Mouse (Mus musculus): ENCODE measurements at regions not wholly inside any gene's neighbourhood (a gene's known extent, or its start where the extent isn't known, plus 50 kb on each side); places are given as distances from the start of the nearest gene placed in this dataset.
A peak's percentile ranks its signal among the peaks of the same experiment; 100 is the strongest.

- H3K79me2 ChIP-seq (replicated peaks; ENCODE audit: control insufficient read depth, extremely low read depth, insufficient read depth, poor library complexity, severe bottlenecking), result no peaks in the 10 kb centered on the region
- no peak overlapping the region for H3K27ac ChIP-seq (ENCODE audit: insufficient read depth, low read depth)
- H3K4me2 ChIP-seq (ENCODE audit: insufficient read depth, low read depth, poor library complexity, severe bottlenecking), result no peak overlapping the region
- peaks cover 57% of the 10 kb centered on the region for H3K27me3 ChIP-seq (replicated peaks)
- in situ Hi-C loops (cut with MboI; ENCODE audit: low pct_ligation_motif_present, low pct_unique_long_range_greater_than_20kb, low sequenced_read_pairs), result loop anchor here (25.0 kb wide), 1 partner anchor 346 kb away; no protein-coding TSS in a partner anchor
- no peak for DNase-seq (ENCODE audit: extremely low read depth)
- no peak overlapping the region for H3K4me3 ChIP-seq (replicated peaks in 1 of 3; ENCODE audit: low read depth in 2 of 3, low read length in 2 of 3, poor library complexity in 1 of 3)
- TF ChIP-seq SMC3 (IDR thresholded peaks at IDR 0.05; ENCODE audit: low read depth, low read length), result no peak
- H3K4me1 ChIP-seq (ENCODE audit: control insufficient read depth in 1 of 2, insufficient read depth in 2 of 2), result no peaks in the 10 kb centered on the region
- H3K9me3 ChIP-seq (replicated peaks; ENCODE audit: low read length), result no peaks in the 10 kb centered on the region
- no peak overlapping the region for H3K9ac ChIP-seq (ENCODE audit: insufficient read depth, low read depth)
- dilution Hi-C loops (cut with MboI; ENCODE audit: extremely low pct_ligation_motif_present, extremely low pct_unique_long_range_greater_than_20kb, low sequenced_read_pairs), result no loop called here
- no peaks in the 10 kb centered on the region for H3K36me3 ChIP-seq (replicated peaks in 1 of 2; ENCODE audit: control insufficient read depth in 1 of 2, insufficient read depth in 1 of 2, low read length in 1 of 2)
Observed at GRCm38 (mm10) chr8:95966430-95966829, 78.1 kb upstream of the Got2 start.

- dilution Hi-C loops (cut with MboI; ENCODE audit: extremely low pct_ligation_motif_present, extremely low pct_unique_long_range_greater_than_20kb, low sequenced_read_pairs), result no loop called here
- Histone ChIP-seq H3K9ac (ENCODE audit: insufficient read depth, low read depth) (no peak overlapping the region), H3K4me3 (replicated peaks in 1 of 3; ENCODE audit: low read depth in 2 of 3, low read length in 2 of 3, poor library complexity in 1 of 3) (no peak overlapping the region), H3K4me1 (ENCODE audit: control insufficient read depth in 1 of 2, insufficient read depth in 2 of 2) (no peaks in the 10 kb centered on the region; a peak in 1 of 4 replicates), H3K36me3 (replicated peaks in 1 of 2; ENCODE audit: control insufficient read depth in 1 of 2, insufficient read depth in 1 of 2, low read length in 1 of 2) (no peaks in the 10 kb centered on the region), H3K27ac (ENCODE audit: insufficient read depth, low read depth) (no peak overlapping the region), H3K27me3 (replicated peaks) (peaks cover 73% of the 10 kb centered on the region), H3K4me2 (ENCODE audit: insufficient read depth, low read depth, poor library complexity, severe bottlenecking) (peak overlapping the region; percentile 83), H3K9me3 (replicated peaks; ENCODE audit: low read length) (no peaks in the 10 kb centered on the region), H3K79me2 (replicated peaks; ENCODE audit: control insufficient read depth, extremely low read depth, insufficient read depth, poor library complexity, severe bottlenecking) (no peaks in the 10 kb centered on the region)
- no peak for TF ChIP-seq RAD21 (IDR thresholded peaks at IDR 0.05; ENCODE audit: low read depth, low read length)
- TF ChIP-seq SIN3A (IDR thresholded peaks at IDR 0.05; ENCODE audit: low read length), result 0 out of 2 replicates have a peak, but pooled peaks have one; percentile 33
- DNase-seq (ENCODE audit: extremely low read depth), result no peak
- in situ Hi-C loops (cut with MboI; ENCODE audit: low pct_ligation_motif_present, low pct_unique_long_range_greater_than_20kb, low sequenced_read_pairs), result loop anchor here (25.0 kb wide), 1 partner anchor 360 kb away; no protein-coding TSS in a partner anchor
Observed at GRCm38 (mm10) chr8:95952257-95952656, 63.9 kb upstream of the Got2 start.

DNA sequence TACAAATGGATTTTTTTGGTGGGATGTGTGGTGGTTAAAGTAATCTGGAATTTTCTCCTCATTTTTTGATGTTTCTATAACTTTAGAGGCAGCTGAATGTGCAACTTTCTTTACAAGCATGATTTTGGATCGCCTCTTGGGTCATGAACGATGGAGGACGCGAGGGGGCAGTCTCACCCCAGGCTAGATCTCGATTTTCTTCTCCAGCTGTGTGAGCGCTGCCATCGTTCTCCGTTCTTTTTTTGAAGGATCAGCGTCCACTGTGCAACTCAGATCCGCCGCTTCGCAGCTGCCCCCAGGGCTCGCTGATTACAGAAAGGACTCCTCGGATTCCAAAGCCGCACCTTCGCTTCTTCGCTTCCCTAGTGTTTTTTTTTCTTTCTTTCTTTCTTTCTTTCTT lies 63.4 kb upstream of the Got2 start:
- Histone ChIP-seq H3K4me1 (ENCODE audit: control insufficient read depth in 1 of 2, insufficient read depth in 2 of 2) (no peaks in the 10 kb centered on the region; a peak in 1 of 4 replicates), H3K36me3 (replicated peaks in 1 of 2; ENCODE audit: control insufficient read depth in 1 of 2, insufficient read depth in 1 of 2, low read length in 1 of 2) (no peaks in the 10 kb centered on the region), H3K27me3 (replicated peaks) (peaks cover 77% of the 10 kb centered on the region), H3K4me3 (replicated peaks in 1 of 3; ENCODE audit: low read depth in 2 of 3, low read length in 2 of 3, poor library complexity in 1 of 3) (no peak overlapping the region), H3K9ac (ENCODE audit: insufficient read depth, low read depth) (no peak overlapping the region), H3K27ac (ENCODE audit: insufficient read depth, low read depth) (no peak overlapping the region), H3K79me2 (replicated peaks; ENCODE audit: control insufficient read depth, extremely low read depth, insufficient read depth, poor library complexity, severe bottlenecking) (no peaks in the 10 kb centered on the region), H3K9me3 (replicated peaks; ENCODE audit: low read length) (no peaks in the 10 kb centered on the region), H3K4me2 (ENCODE audit: insufficient read depth, low read depth, poor library complexity, severe bottlenecking) (peak overlapping the region; percentile 67)
- peak; percentile 71 for DNase-seq (ENCODE audit: extremely low read depth)
- dilution Hi-C loops (cut with MboI; ENCODE audit: extremely low pct_ligation_motif_present, extremely low pct_unique_long_range_greater_than_20kb, low sequenced_read_pairs) (no loop called here), in situ Hi-C loops (cut with MboI; ENCODE audit: low pct_ligation_motif_present, low pct_unique_long_range_greater_than_20kb, low sequenced_read_pairs) (loop anchor here (25.0 kb wide), 1 partner anchor 361 kb away; no protein-coding TSS in a partner anchor)
- TF ChIP-seq CTCF (conservative IDR thresholded peaks at IDR 0.05 in 1 of 2, IDR thresholded peaks at IDR 0.05 in 1 of 2; ENCODE audit: low read depth in 2 of 2, low read length in 2 of 2) (peak; percentile 50 to 86), RAD21 (IDR thresholded peaks at IDR 0.05; ENCODE audit: low read depth, low read length) (peak; percentile 86), SMC3 (IDR thresholded peaks at IDR 0.05; ENCODE audit: low read depth, low read length) (peak; percentile 56), TBP (conservative IDR thresholded peaks at IDR 0.05; ENCODE audit: low read depth, low read length) (no peak), HCFC1 (IDR thresholded peaks at IDR 0.05; ENCODE audit: low read depth, low read length) (no peak)

Measured in CH12.LX (cell line).